Mouse (Mus musculus): Measurements from ENCODE around the gene Dynlt1a.
"Not testable (repeated sequence)": the region's sequence is repeated elsewhere in the genome, so short reads cannot be mapped to it uniquely, and the experiment has no call there.

Gene Dynlt1a

GRCm38 (mm10) chr17:6317339-6317985, at the start of gene Dynlt1a:
Gene Dynlt1a (minus strand): TSS chr17:6317500.
- peak; percentile 99 to 100 for DNase-seq

- not testable (repeated sequence) for DNase-seq
These were observed 38.0 kb upstream of the Dynlt1a start for GRCm38 (mm10) chr17:6355256-6355655.

- DNase-seq: not testable (repeated sequence)
These were observed 25.4 kb upstream of the Dynlt1a start for GRCm38 (mm10) chr17:6342606-6343294.

GRCm38 (mm10) chr17:6328997-6329396, 11.7 kb upstream of the Dynlt1a start:
- DNase-seq: not testable (repeated sequence)

- not testable (repeated sequence) for DNase-seq
These were observed 10.3 kb upstream of the Dynlt1a start for GRCm38 (mm10) chr17:6327554-6327953.

- DNase-seq: not testable (repeated sequence)
These were observed 8.2 kb upstream of the Dynlt1a start for GRCm38 (mm10) chr17:6325543-6325942.

GRCm38 (mm10) chr17:6325021-6325420, 7.7 kb upstream of the Dynlt1a start:
- DNase-seq: not testable (repeated sequence)

GRCm38 (mm10) chr17:6321778-6322101, 4.4 kb upstream of the Dynlt1a start:
- DNase-seq: not testable (repeated sequence)

- DNase-seq: not testable (repeated sequence)
These were observed 3.9 kb upstream of the Dynlt1a start for GRCm38 (mm10) chr17:6321081-6321777.

GRCm38 (mm10) chr17:6316379-6317126, 747 bp downstream of the Dynlt1a start:
- DNase-seq: peak; percentile 61 to 62

GRCm38 (mm10) chr17:6315706-6316105, 1.6 kb downstream of the Dynlt1a start:
- peak; percentile 11 to 29 for DNase-seq

GRCm38 (mm10) chr17:6314493-6314892, 2.8 kb downstream of the Dynlt1a start:
- DNase-seq: peak in 1 of 2 experiments; percentile 13

- not testable (repeated sequence) for DNase-seq
These were observed 4.5 kb downstream of the Dynlt1a start for GRCm38 (mm10) chr17:6312755-6313154.

GRCm38 (mm10) chr17:6311716-6312115, 5.6 kb downstream of the Dynlt1a start:
- DNase-seq: not testable (repeated sequence)

- not testable (repeated sequence) for DNase-seq
These were observed 10.8 kb downstream of the Dynlt1a start for GRCm38 (mm10) chr17:6306503-6306902.

GRCm38 (mm10) chr17:6305656-6306270, 11.5 kb downstream of the Dynlt1a start:
- not testable (repeated sequence) for DNase-seq

- not testable (repeated sequence) for DNase-seq
These were observed 12.4 kb downstream of the Dynlt1a start for GRCm38 (mm10) chr17:6304891-6305290.

- not testable (repeated sequence) for DNase-seq
These were observed 17.0 kb downstream of the Dynlt1a start for GRCm38 (mm10) chr17:6300190-6300863.

GRCm38 (mm10) chr17:6297060-6297795, 20.1 kb downstream of the Dynlt1a start:
- DNase-seq: not testable (repeated sequence)

- DNase-seq: not testable (repeated sequence)
These were observed 23.4 kb downstream of the Dynlt1a start for GRCm38 (mm10) chr17:6293882-6294281.

- DNase-seq: not testable (repeated sequence)
These were observed 28.3 kb downstream of the Dynlt1a start for GRCm38 (mm10) chr17:6289045-6289444.
